Mouse (Mus musculus) layer of hippocampus, adult 9-10 months (tissue): ENCODE data around the gene Pgp.

Experiments used
- DNase-seq: peaks from one replicate; pipeline ENCODE4 v3.0.0; 2022; ENCODE audit warnings: low spot score

The Pgp gene

GRCm38 (mm10) chr17:24485090-24485860 lies 15.1 kb downstream of the Pgp start:
- no peak for DNase-seq

- DNase-seq, result no peak
These were observed 18.0 kb downstream of the Pgp start, which contains the start of gene Caskin1 for GRCm38 (mm10) chr17:24488186-24488661. Caskin1 (plus strand) TSS chr17:24488601.

- DNase-seq, result no peak
These were observed 18.6 kb downstream of the Pgp start for GRCm38 (mm10) chr17:24488662-24489264.

GRCm38 (mm10) chr17:24489265-24490030 lies 19.3 kb downstream of the Pgp start:
- DNase-seq, result no peak

- DNase-seq, result no peak
These were observed 20.2 kb downstream of the Pgp start for GRCm38 (mm10) chr17:24490399-24490798.

GRCm38 (mm10) chr17:24494627-24495335 lies 24.6 kb downstream of the Pgp start:
- DNase-seq, result no peak

GRCm38 (mm10) chr17:24495443-24495842 lies 25.3 kb downstream of the Pgp start:
- peak; percentile 63 for DNase-seq

GRCm38 (mm10) chr17:24496026-24496425 lies 25.8 kb downstream of the Pgp start:
- DNase-seq, result no peak

GRCm38 (mm10) chr17:24502208-24502607 lies 32.0 kb downstream of the Pgp start:
- no peak for DNase-seq

- DNase-seq, result no peak
These were observed 33.9 kb downstream of the Pgp start for GRCm38 (mm10) chr17:24504085-24504484.

GRCm38 (mm10) chr17:24505286-24505955 lies 35.2 kb downstream of the Pgp start:
- no peak for DNase-seq

- DNase-seq, result no peak
These were observed 36.3 kb downstream of the Pgp start for GRCm38 (mm10) chr17:24506332-24507070.

GRCm38 (mm10) chr17:24507129-24507664 lies 37.0 kb downstream of the Pgp start:
- DNase-seq, result no peak

- no peak for DNase-seq
These were observed 37.7 kb downstream of the Pgp start for GRCm38 (mm10) chr17:24507806-24508460.

- peak; percentile 53 for DNase-seq
These were observed 43.4 kb downstream of the Pgp start for GRCm38 (mm10) chr17:24513609-24514008.

GRCm38 (mm10) chr17:24514270-24515257 lies 44.4 kb downstream of the Pgp start:
- DNase-seq, result no peak

- no peak for DNase-seq
These were observed 50.3 kb downstream of the Pgp start for GRCm38 (mm10) chr17:24520450-24520849.
